8 mouse cellular contexts compared by ENCODE assay signal in genomic region chr11:119082638-119083599, GRCm38 (mm10). TPM values are rescaled to one million over a fixed set of nuclear protein-coding genes. Genes with fewer than 3 reads are reported as not detected.
DNase-seq lines count a peak whose midpoint lies in the region; ATAC-seq and TF ChIP-seq lines count a peak whose summit lies in the region.

No protein-coding gene starts in this region.

- WGBS in bone marrow, adult 2 months = 38% methylated on average over 20 of the region's 20 CpGs
- 58% methylated on average over 20 of the region's 20 CpGs for WGBS in heart, postnatal 0 days
- 10% methylated on average over 20 of the region's 20 CpGs for WGBS in limb, embryonic 13.5 days

- peaks cover 27% of the 10 kb centered on the region for H3K79me2 ChIP-seq in myocyte (ENCODE audit: control insufficient read depth, insufficient read depth)

- no peak for ATAC-seq in cerebellum, adult (ENCODE audit: insufficient number of reproducible peaks, low FRiP score, low TSS enrichment)
- no peak for ATAC-seq in heart, postnatal 0 days (ENCODE audit: insufficient read depth, low read depth)
- no peak for ATAC-seq in limb, embryonic 13.5 days (ENCODE audit: low FRiP score, low read depth)

- no peak for TF ChIP-seq EP300 in heart, postnatal 0 days (IDR thresholded peaks at IDR 0.05; ENCODE audit: low read depth)

- TF ChIP-seq POLR2A in bone marrow, adult 2 months (IDR thresholded peaks at IDR 0.05; ENCODE audit: borderline replicate concordance, control insufficient read depth, low read depth, low read length) = no peak
- peak; percentile 18 for TF ChIP-seq POLR2A in myocyte (IDR thresholded peaks at IDR 0.05; ENCODE audit: insufficient read length, low read depth)

- no peak overlapping the region for H3K27ac ChIP-seq in bone marrow, adult 2 months (ENCODE audit: control insufficient read depth, insufficient read depth, low read depth, low read length, poor library complexity)
- H3K27ac ChIP-seq in heart, postnatal 0 days (ENCODE audit: low read depth) = no peak overlapping the region
- H3K27ac ChIP-seq in limb, embryonic 13.5 days = no peak overlapping the region

- peak; percentile 41 for DNase-seq in cerebellum, adult 11-12 months
- DNase-seq in heart, postnatal 0 days (ENCODE audit: low spot score) = no peak
- no peak for DNase-seq in frontal cortex, postnatal 36 days (ENCODE audit: low spot score in 2 of 2)
- no peak for DNase-seq in left cerebral cortex, postnatal 14 days (ENCODE audit: low spot score in 2 of 2)

- H3K4me2 ChIP-seq in heart, postnatal 0 days (ENCODE audit: low read depth, low read length) = peak overlapping the region; percentile 95; the same call in 1 of the 2 replicates
- H3K4me2 ChIP-seq in limb, embryonic 13.5 days (replicated peaks) = peak overlapping the region; percentile 92
- peak overlapping the region; percentile 89 for H3K4me2 ChIP-seq in myocyte (ENCODE audit: low read depth)

- H3K4me3 ChIP-seq in bone marrow, adult 2 months (replicated peaks; ENCODE audit: control insufficient read depth, low read depth, low read length) = peak overlapping the region; percentile 0
- peak overlapping the region; percentile 91 for H3K4me3 ChIP-seq in heart, postnatal 0 days (ENCODE audit: low read depth, low read length)
- peak overlapping the region; percentile 89 for H3K4me3 ChIP-seq in limb, embryonic 13.5 days
- peak overlapping the region; percentile 80 for H3K4me3 ChIP-seq in myocyte

- no peak for TF ChIP-seq CTCF in bone marrow, adult 2 months (IDR thresholded peaks at IDR 0.05; ENCODE audit: control insufficient read depth, insufficient read depth, low read length)
- no peak for TF ChIP-seq CTCF in heart, postnatal 0 days (IDR thresholded peaks at IDR 0.05; ENCODE audit: low read depth)

- no peaks in the 10 kb centered on the region for H3K9me3 ChIP-seq in heart, postnatal 0 days (replicated peaks; ENCODE audit: control insufficient read depth, low read length)
- no peaks in the 10 kb centered on the region for H3K9me3 ChIP-seq in limb, embryonic 13.5 days

- H3K4me1 ChIP-seq in bone marrow, adult 2 months (ENCODE audit: control insufficient read depth, insufficient read depth, low read length) = peaks cover 5% of the 10 kb centered on the region
- H3K4me1 ChIP-seq in heart, postnatal 0 days (ENCODE audit: control insufficient read depth, insufficient read depth) = peaks cover 34% of the 10 kb centered on the region
- H3K4me1 ChIP-seq in limb, embryonic 13.5 days = peaks cover 79% of the 10 kb centered on the region

- peaks cover 15% of the 10 kb centered on the region for H3K36me3 ChIP-seq in heart, postnatal 0 days (replicated peaks; ENCODE audit: control insufficient read depth, insufficient read depth, low read length)
- H3K36me3 ChIP-seq in limb, embryonic 13.5 days = peaks cover 29% of the 10 kb centered on the region
- peaks cover 12% of the 10 kb centered on the region for H3K36me3 ChIP-seq in myocyte (ENCODE audit: control insufficient read depth, insufficient read depth)

- no peak overlapping the region for H3ac ChIP-seq in myocyte (ENCODE audit: control insufficient read depth, insufficient read length)

- H3K27me3 ChIP-seq in heart, postnatal 0 days (ENCODE audit: control insufficient read depth, insufficient read depth, low read length) = peaks cover 10% of the 10 kb centered on the region
- peaks cover 60% of the 10 kb centered on the region for H3K27me3 ChIP-seq in limb, embryonic 13.5 days
- H3K27me3 ChIP-seq in myocyte (ENCODE audit: control insufficient read depth, insufficient read depth, insufficient read length) = no peaks in the 10 kb centered on the region

- intact Hi-C loops in left cerebral cortex, postnatal 14 days (cut with DNase I) = no loop called here

- no peak overlapping the region for H3K9ac ChIP-seq in heart, postnatal 0 days (replicated peaks; ENCODE audit: low read depth, low read length)
- H3K9ac ChIP-seq in limb, embryonic 13.5 days = peak overlapping the region; percentile 97

TF ChIP-seq in myocyte, 11 proteins besides CTCF, POLR2A, EP300 and RAD21:
- TF ChIP-seq SRF (IDR thresholded peaks at IDR 0.05; ENCODE audit: control insufficient read depth, insufficient read length, low read depth) = no peak
- TF ChIP-seq MAX (IDR thresholded peaks at IDR 0.05; ENCODE audit: low read depth) = no peak
- TF ChIP-seq USF1 (IDR thresholded peaks at IDR 0.05; ENCODE audit: low read depth) = no peak
- peak; percentile 25 for TF ChIP-seq POLR2AphosphoS2 (IDR thresholded peaks at IDR 0.05; ENCODE audit: insufficient read length, low read depth)
- peak; percentile 84 for TF ChIP-seq CEBPB (IDR thresholded peaks at IDR 0.05; ENCODE audit: insufficient read depth, poor library complexity, severe bottlenecking)

RNA-seq across cellular contexts. Expression of gene Cbx4, which starts 3.1 kb away (rescaled TPM):
- polyA plus RNA-seq in bone marrow, adult 2 months (2011; ENCODE audit: insufficient read depth, insufficient read length, low replicate concordance, missing spikeins) = 7.3 and 18.8 TPM in 2 replicates
- total RNA-seq in heart, postnatal 0 days (2014; rRNA removed; ENCODE audit: low replicate concordance) = 12.1 and 23.1 TPM in 2 replicates
- 6.8 and 8.2 TPM in 2 replicates for polyA plus RNA-seq in heart, postnatal 0 days (2015; fragmentation: Nextera tagmentation; extraction: Ambion mirVana)
- 10.7 and 11.3 TPM in 2 replicates for polyA plus RNA-seq in limb, embryonic 13.5 days (2015; fragmentation: Nextera tagmentation; extraction: Ambion mirVana)
- polyA plus RNA-seq in myocyte (2012; fragmentation: generic; extraction: Trizol) = 29.9 TPM
- total RNA-seq in left cerebral cortex, postnatal 14 days (2021) = 10 to 100 TPM; 63.2 to 74.0 TPM

RNA-seq across cellular contexts. Expression of gene Cbx8, which starts 42.1 kb away (rescaled TPM):
- 3.3 and 7.4 TPM in 2 replicates for polyA plus RNA-seq in bone marrow, adult 2 months (2011; ENCODE audit: insufficient read depth, insufficient read length, low replicate concordance, missing spikeins)
- 1.6 and 3.2 TPM in 2 replicates for total RNA-seq in heart, postnatal 0 days (2014; rRNA removed; ENCODE audit: low replicate concordance)
- polyA plus RNA-seq in heart, postnatal 0 days (2015; fragmentation: Nextera tagmentation; extraction: Ambion mirVana) = 5.1 and 7.0 TPM in 2 replicates
- polyA plus RNA-seq in limb, embryonic 13.5 days (2015; fragmentation: Nextera tagmentation; extraction: Ambion mirVana) = 9.4 and 10.6 TPM in 2 replicates
- 4.9 TPM for polyA plus RNA-seq in myocyte (2012; fragmentation: generic; extraction: Trizol)
- 10 to 100 TPM; 12.9 to 15.4 TPM for total RNA-seq in left cerebral cortex, postnatal 14 days (2021)

Comparison
In these comparisons a context has a peak if more than half of its experiments do, and no peak if none do; other contexts are left out.
1. H3K4me3 ChIP-seq: peak in every context shown above with its lines; median percentile 91 in heart, postnatal 0 days; 89 in limb, embryonic 13.5 days; 80 in myocyte; 0 in bone marrow, adult 2 months.